8 mouse cellular contexts compared by ENCODE assay signal in the genomic region with DNA sequence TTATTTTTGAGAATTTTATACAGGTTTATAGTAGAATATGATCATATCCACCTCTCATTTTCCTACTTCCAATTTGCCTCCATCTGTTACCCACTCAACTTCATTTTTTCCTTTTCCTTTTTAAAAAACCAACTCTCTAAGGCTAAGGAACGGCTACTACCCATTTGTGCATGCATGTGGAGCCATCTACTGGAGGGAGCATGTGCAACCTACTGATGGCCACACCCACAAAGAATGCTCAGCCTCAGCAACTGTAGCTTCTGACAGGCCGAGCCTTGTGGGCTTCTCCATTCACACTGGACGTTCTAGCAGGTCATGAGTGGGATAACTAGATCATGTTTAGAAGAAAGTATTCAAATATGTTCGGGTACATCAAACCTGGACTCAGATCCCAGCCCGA.
DNase-seq lines count a peak whose midpoint lies in the region; ATAC-seq and TF ChIP-seq lines count a peak whose summit lies in the region.

No protein-coding gene starts in this region.

- no peak overlapping the region for H3K9ac ChIP-seq in forebrain, embryonic 11.5 days (ENCODE audit: low read length)
- H3K9ac ChIP-seq in forebrain, embryonic 13.5 days: no peak overlapping the region

- no peaks in the 10 kb centered on the region for H3K27me3 ChIP-seq in forebrain, embryonic 11.5 days (ENCODE audit: control insufficient read depth, insufficient read depth, low read length)
- peaks cover 3% of the 10 kb centered on the region for H3K27me3 ChIP-seq in forebrain, embryonic 10.5 days (ENCODE audit: poor library complexity, severe bottlenecking)
- no peaks in the 10 kb centered on the region for H3K27me3 ChIP-seq in forebrain, embryonic 13.5 days

- DNase-seq in forebrain, embryonic 11.5 days (ENCODE audit: low spot score): no peak
- DNase-seq in forebrain, embryonic 10.5 days (ENCODE audit: extremely low spot score, low spot score): no peak
- DNase-seq in CD4-positive helper T cell, adult 2 months (ENCODE audit: low read depth, low spot score): peak; percentile 41
- peak; percentile 77 for DNase-seq in brain, adult 2 months (ENCODE audit: low read depth, low spot score)
- DNase-seq in kidney, adult 9 months: peak; percentile 50
- peak; percentile 12 for DNase-seq in lung, adult 2 months
- DNase-seq in retina, embryonic 14.5 days (ENCODE audit: low spot score): peak; percentile 54

- H3K4me3 ChIP-seq in forebrain, embryonic 11.5 days (ENCODE audit: low read depth, low read length): no peak overlapping the region
- H3K4me3 ChIP-seq in forebrain, embryonic 10.5 days: no peak overlapping the region
- no peak overlapping the region for H3K4me3 ChIP-seq in forebrain, embryonic 13.5 days
- H3K4me3 ChIP-seq in lung, adult 2 months (replicated peaks; ENCODE audit: extremely low read depth, low read depth, low read length): no peak overlapping the region

- 0 out of 2 replicates have a peak, but pooled peaks have one; percentile 61 for ATAC-seq in forebrain, embryonic 11.5 days (replicated peaks; ENCODE audit: low FRiP score)
- peak; percentile 48 for ATAC-seq in forebrain, embryonic 13.5 days

- no peaks in the 10 kb centered on the region for H3K36me3 ChIP-seq in forebrain, embryonic 11.5 days (ENCODE audit: control insufficient read depth, insufficient read depth, low read length)
- H3K36me3 ChIP-seq in forebrain, embryonic 10.5 days (replicated peaks): no peaks in the 10 kb centered on the region
- H3K36me3 ChIP-seq in forebrain, embryonic 13.5 days (ENCODE audit: poor library complexity, severe bottlenecking): no peaks in the 10 kb centered on the region

- no peaks in the 10 kb centered on the region for H3K4me1 ChIP-seq in forebrain, embryonic 11.5 days (replicated peaks; ENCODE audit: control insufficient read depth, insufficient read depth, low read length)
- no peaks in the 10 kb centered on the region for H3K4me1 ChIP-seq in forebrain, embryonic 10.5 days
- no peaks in the 10 kb centered on the region for H3K4me1 ChIP-seq in forebrain, embryonic 13.5 days
- H3K4me1 ChIP-seq in lung, adult 2 months (ENCODE audit: control insufficient read depth, insufficient read depth, low read length): no peaks in the 10 kb centered on the region

- 35% methylated on average over 5 of the region's 5 CpGs for WGBS in forebrain, embryonic 11.5 days
- WGBS in forebrain, embryonic 10.5 days: 40% methylated on average over 5 of the region's 5 CpGs
- WGBS in forebrain, embryonic 13.5 days: 38% methylated on average over 5 of the region's 5 CpGs
- 39% methylated on average over 5 of the region's 5 CpGs for WGBS in lung, adult 2 months

- no peak overlapping the region for H3K4me2 ChIP-seq in forebrain, embryonic 11.5 days (ENCODE audit: low read depth, low read length, severe bottlenecking)
- no peak overlapping the region for H3K4me2 ChIP-seq in forebrain, embryonic 13.5 days

- peak; percentile 69 for TF ChIP-seq CTCF in lung, adult 2 months (IDR thresholded peaks at IDR 0.05; ENCODE audit: insufficient read depth, low read length)

- no peak overlapping the region for H3K27ac ChIP-seq in forebrain, embryonic 11.5 days (ENCODE audit: low read depth, low read length)
- H3K27ac ChIP-seq in forebrain, embryonic 10.5 days: no peak overlapping the region
- H3K27ac ChIP-seq in forebrain, embryonic 13.5 days: no peak overlapping the region

- TF ChIP-seq POLR2A in lung, adult 2 months (IDR thresholded peaks at IDR 0.05; ENCODE audit: borderline replicate concordance, extremely low read depth, low read depth, low read length): no peak

- H3K9me3 ChIP-seq in forebrain, embryonic 11.5 days (ENCODE audit: control insufficient read depth, low read length): no peaks in the 10 kb centered on the region
- H3K9me3 ChIP-seq in forebrain, embryonic 10.5 days: no peaks in the 10 kb centered on the region
- H3K9me3 ChIP-seq in forebrain, embryonic 13.5 days (replicated peaks): no peaks in the 10 kb centered on the region

Comparison
In these comparisons a context has a peak if more than half of its experiments do, and no peak if none do; other contexts are left out.
1. DNase-seq: peak in CD4-positive helper T cell, adult 2 months (single experiment), brain, adult 2 months (single experiment), kidney, adult 9 months (single experiment), lung, adult 2 months (single experiment) and retina, embryonic 14.5 days (single experiment); none in forebrain, embryonic 11.5 days (single experiment) and forebrain, embryonic 10.5 days (single experiment).